Mouse (Mus musculus) E14TG2a.4 (cell line): ENCODE data around the gene Atad3a.
A peak's percentile ranks its signal among the peaks of the same experiment; 100 is the strongest.

ENCODE experiments used
- H3K27me3 ChIP-seq: 2 replicates; pipeline ENCODE4 v1.6.1; 2014; ENCODE audit warnings: low read length, control low read depth; ENCODE audit not compliant: insufficient read depth
- H3K36me3 ChIP-seq: 2 replicates; pipeline ENCODE4 v1.6.1; 2014; ENCODE audit warnings: low read length, control low read depth; ENCODE audit not compliant: insufficient read depth
- H3K4me1 ChIP-seq: replicated peaks from 2 replicates; pipeline ENCODE4 v1.6.1; 2014; ENCODE audit warnings: low read depth, low read length, control low read depth
- H3K4me3 ChIP-seq: replicated peaks from 2 replicates; pipeline ENCODE4 v1.5.1; 2014; ENCODE audit warnings: mild to moderate bottlenecking, low read length
- H3K9me3 ChIP-seq: 2 replicates; pipeline ENCODE4 v1.6.1; 2014; ENCODE audit warnings: low read length, control low read depth
- CTCF ChIP-seq: conservative IDR thresholded peaks from 2 replicates; pipeline ENCODE4 v1.5.1; 2014; ENCODE audit warnings: low read length
- NANOG ChIP-seq: IDR thresholded peaks from 2 replicates; pipeline ENCODE4 v1.6.1; 2014; ENCODE audit warnings: borderline replicate concordance, low read length, mixed read lengths
- POU5F1 ChIP-seq: IDR thresholded peaks from 2 replicates; pipeline ENCODE4 v1.6.1; 2014; ENCODE audit warnings: low read length, borderline replicate concordance

The Atad3a gene

GRCm38 (mm10) chr4:155694482-155695401 is 66.2 kb downstream of the Atad3a start:
- Histone ChIP-seq H3K4me3 (peak overlapping the region; percentile 89), H3K27me3 (no peaks in the 10 kb centered on the region), H3K36me3 (peaks cover 27% of the 10 kb centered on the region), H3K9me3 (peaks cover 7% of the 10 kb centered on the region; the same call in 1 of the 2 replicates), H3K4me1 (peaks cover 56% of the 10 kb centered on the region)
- TF ChIP-seq CTCF (no peak), POU5F1 (no peak), NANOG (no peak)

- peaks cover 11% of the 10 kb centered on the region for H3K9me3 ChIP-seq
- peaks cover 25% of the 10 kb centered on the region for H3K36me3 ChIP-seq
- no peaks in the 10 kb centered on the region for H3K27me3 ChIP-seq
- TF ChIP-seq NANOG (no peak), CTCF (no peak), POU5F1 (no peak)
- H3K4me1 ChIP-seq, result peaks cover 52% of the 10 kb centered on the region
- H3K4me3 ChIP-seq, result peak within 1 kb of the TSS; percentile 89
Observed at GRCm38 (mm10) chr4:155694111-155694481, 66.8 kb downstream of the Atad3a start, which contains the start of gene Fndc10. Gene Fndc10, plus strand, starts transcription at chr4:155694342.

- TF ChIP-seq POU5F1 (no peak), CTCF (no peak), NANOG (no peak)
- Histone ChIP-seq H3K9me3 (peaks cover 27% of the 10 kb centered on the region), H3K4me3 (no peak overlapping the region), H3K27me3 (no peaks in the 10 kb centered on the region), H3K36me3 (peaks cover 20% of the 10 kb centered on the region), H3K4me1 (peaks cover 42% of the 10 kb centered on the region)
Observed at GRCm38 (mm10) chr4:155692421-155692820, 68.5 kb downstream of the Atad3a start.
